Mouse (Mus musculus) liver (tissue): ENCODE measurements around the gene Ctdsp2.
A peak's percentile ranks its signal among the peaks of the same experiment; 100 is the strongest.

Experiments
- DNase-seq: peaks from one replicate; pipeline ENCODE4 v3.0.0-alpha.2; 2020; ENCODE audit warnings: mixed read lengths

Gene Ctdsp2

GRCm38 (mm10) chr10:126978277-126978994 lies at the start of gene Ctdsp2:
Gene Ctdsp2 (plus strand): TSS chr10:126978717.
- peak; percentile 100 for DNase-seq

- no peak for DNase-seq
These were observed 49.7 kb upstream of the Ctdsp2 start for GRCm38 (mm10) chr10:126928819-126929206.

- no peak for DNase-seq
These were observed 49.0 kb upstream of the Ctdsp2 start for GRCm38 (mm10) chr10:126929543-126929942.

GRCm38 (mm10) chr10:126930270-126931121 lies 48.0 kb upstream of the Ctdsp2 start:
- peak; percentile 59 for DNase-seq

DNA sequence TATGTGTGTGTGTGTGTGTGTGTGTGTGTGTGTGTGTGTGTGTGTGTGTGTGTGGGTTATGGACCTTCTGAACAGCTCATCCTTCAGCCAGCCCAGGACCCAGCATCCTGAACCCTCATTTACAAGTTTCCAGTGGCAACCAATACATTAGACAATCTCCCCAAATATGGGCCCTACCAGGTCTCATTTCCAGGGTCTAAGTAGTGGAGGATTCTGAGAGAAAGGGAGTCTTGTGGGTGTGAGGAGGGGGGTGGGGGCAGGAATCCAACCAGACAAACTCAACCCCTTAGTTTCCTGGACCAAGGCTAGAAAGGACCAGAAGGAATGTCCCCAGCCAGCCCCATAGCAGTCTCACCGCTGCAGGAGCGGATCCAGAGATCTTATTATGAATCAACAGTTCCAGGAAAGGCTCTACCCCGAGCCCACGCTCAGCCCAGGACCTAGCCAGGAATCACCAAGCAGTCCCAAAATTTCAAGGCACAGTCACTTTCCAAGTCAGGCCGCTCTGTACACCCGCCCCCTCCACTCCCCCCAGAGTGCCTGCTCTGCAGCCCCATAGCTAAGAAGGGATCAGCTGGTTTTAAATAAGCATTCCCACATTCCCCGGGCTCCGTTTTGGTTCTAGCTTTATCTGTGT lies 47.3 kb upstream of the Ctdsp2 start:
- no peak for DNase-seq

DNA sequence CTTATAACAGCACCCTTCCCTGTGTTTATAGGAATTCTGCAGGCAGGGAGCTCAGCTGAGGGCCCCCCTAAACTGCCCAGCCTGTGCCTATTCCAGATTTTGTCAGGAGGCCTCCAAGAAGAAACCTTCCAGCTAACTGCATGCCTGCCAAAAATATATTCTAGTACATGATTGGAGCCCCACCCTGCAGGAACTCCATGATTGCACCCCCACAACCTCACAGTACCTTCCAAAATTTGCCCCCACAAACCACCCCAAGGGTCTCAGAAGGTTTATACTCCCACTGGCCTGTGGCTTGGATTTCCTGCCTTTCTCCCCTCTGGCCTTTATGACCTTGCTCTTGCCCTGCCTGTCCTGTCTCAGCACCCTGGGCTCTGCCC lies 46.8 kb upstream of the Ctdsp2 start:
- no peak for DNase-seq

GRCm38 (mm10) chr10:126934561-126934960 lies 44.0 kb upstream of the Ctdsp2 start:
- no peak for DNase-seq

- no peak for DNase-seq
These were observed 43.4 kb upstream of the Ctdsp2 start for GRCm38 (mm10) chr10:126935121-126935520.

- no peak for DNase-seq
These were observed 42.7 kb upstream of the Ctdsp2 start for GRCm38 (mm10) chr10:126935556-126936381.

DNA sequence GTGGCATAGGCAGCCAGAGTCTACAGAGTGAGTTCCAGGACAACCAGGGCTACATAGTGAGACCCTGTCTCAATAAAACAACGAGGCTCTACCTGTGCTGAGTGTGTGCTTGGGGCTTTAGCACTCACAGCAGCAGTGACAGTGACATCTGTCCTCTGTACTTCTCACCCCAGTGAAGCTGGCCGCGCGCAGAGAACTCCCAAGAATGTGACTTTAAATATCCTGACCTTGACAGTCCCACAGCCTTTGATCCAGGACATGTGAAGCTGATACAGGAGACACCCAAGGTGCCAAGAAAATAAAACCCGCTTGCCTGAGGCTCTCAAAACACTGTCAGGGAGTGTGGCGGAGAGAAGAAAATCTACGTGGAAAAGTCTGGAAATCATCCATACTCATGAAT lies 37.6 kb upstream of the Ctdsp2 start:
- no peak for DNase-seq

- DNase-seq: no peak
These were observed 33.0 kb upstream of the Ctdsp2 start for GRCm38 (mm10) chr10:126945531-126945930.

- DNase-seq: no peak
These were observed 28.7 kb upstream of the Ctdsp2 start for GRCm38 (mm10) chr10:126949824-126950223.

GRCm38 (mm10) chr10:126950572-126950971 lies 27.9 kb upstream of the Ctdsp2 start:
- DNase-seq: no peak

DNA sequence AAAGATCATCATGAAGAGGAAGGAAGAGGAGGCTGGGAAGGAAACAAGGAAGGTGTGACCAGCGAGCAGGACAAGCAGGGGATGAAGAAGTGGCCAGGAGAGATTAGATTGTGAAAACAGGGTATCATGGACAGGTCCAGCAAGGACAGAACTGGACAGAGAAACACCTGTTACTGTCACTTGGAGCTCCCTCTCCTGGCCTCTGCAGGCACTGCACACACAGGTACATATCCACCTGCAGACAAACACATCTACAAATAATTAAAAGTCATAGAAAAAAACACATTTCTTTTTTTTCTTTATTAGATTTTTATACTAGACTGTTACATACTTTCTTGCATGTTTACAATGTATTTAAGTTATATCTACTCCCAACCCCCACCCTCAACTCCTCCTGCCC lies 26.1 kb upstream of the Ctdsp2 start:
- DNase-seq: no peak

- DNase-seq: no peak
These were observed 25.5 kb upstream of the Ctdsp2 start for GRCm38 (mm10) chr10:126953029-126953471.

GRCm38 (mm10) chr10:126956692-126957358 lies 21.7 kb upstream of the Ctdsp2 start:
- no peak for DNase-seq

- peak; percentile 58 for DNase-seq
These were observed 21.0 kb upstream of the Ctdsp2 start for GRCm38 (mm10) chr10:126957359-126958107.

GRCm38 (mm10) chr10:126960496-126960895 lies 18.0 kb upstream of the Ctdsp2 start:
- DNase-seq: no peak

- no peak for DNase-seq
These were observed 16.8 kb upstream of the Ctdsp2 start for GRCm38 (mm10) chr10:126961757-126962156.

- peak; percentile 50 for DNase-seq
These were observed 16.1 kb upstream of the Ctdsp2 start for GRCm38 (mm10) chr10:126962271-126962965.

DNA sequence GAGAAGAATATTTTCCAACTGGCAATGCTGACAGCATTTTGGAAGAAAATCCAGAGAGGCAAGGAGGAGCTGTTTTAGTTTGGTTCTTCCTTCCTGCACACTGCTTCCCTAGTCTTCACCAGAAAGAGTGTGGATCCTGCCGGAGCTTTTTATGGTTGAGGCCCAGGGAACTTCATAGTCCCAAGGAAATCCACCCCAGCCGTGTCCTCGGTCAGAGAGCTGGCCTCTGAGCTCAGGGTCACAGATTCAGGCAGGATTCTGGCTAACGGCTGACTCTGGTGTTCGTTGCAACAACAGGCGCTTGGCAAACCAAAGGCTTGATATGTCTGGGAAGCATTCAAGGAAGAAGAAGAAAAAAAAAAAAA lies 15.6 kb upstream of the Ctdsp2 start:
- no peak for DNase-seq
